Mouse (Mus musculus) c-Kit-positive CD71-positive TER-119-positive erythroid progenitor cells, embryonic 14.5 days (primary cell): Measurements from ENCODE around the gene Rack1.

Experiments
- DNase-seq: peaks from one replicate; pipeline ENCODE4 v3.0.0-alpha.2; 2013; ENCODE audit warnings: low spot score

Gene Rack1

GRCm38 (mm10) chr11:48795221-48795620 lies 4.9 kb upstream of the Rack1 start:
- no peak for DNase-seq

GRCm38 (mm10) chr11:48796290-48796689 lies 3.8 kb upstream of the Rack1 start:
- DNase-seq: no peak

GRCm38 (mm10) chr11:48797287-48797686 lies 2.8 kb upstream of the Rack1 start:
- no peak for DNase-seq

GRCm38 (mm10) chr11:48798308-48798707 lies 1.8 kb upstream of the Rack1 start:
- no peak for DNase-seq

GRCm38 (mm10) chr11:48798984-48799920 lies 880 bp upstream of the Rack1 start:
- DNase-seq: no peak

GRCm38 (mm10) chr11:48801831-48802772 lies 2.0 kb downstream of the Rack1 start:
- DNase-seq: no peak

- no peak for DNase-seq
These were observed 3.9 kb downstream of the Rack1 start for GRCm38 (mm10) chr11:48803988-48804387.

GRCm38 (mm10) chr11:48804922-48805321 lies 4.8 kb downstream of the Rack1 start:
- no peak for DNase-seq

GRCm38 (mm10) chr11:48806856-48807562 lies 6.9 kb downstream of the Rack1 start:
- no peak for DNase-seq

GRCm38 (mm10) chr11:48807563-48808303 lies 7.6 kb downstream of the Rack1 start:
- DNase-seq: no peak

GRCm38 (mm10) chr11:48808304-48808646 lies 8.1 kb downstream of the Rack1 start:
- no peak for DNase-seq

- DNase-seq: no peak
These were observed 8.8 kb downstream of the Rack1 start for GRCm38 (mm10) chr11:48808737-48809433.

GRCm38 (mm10) chr11:48809434-48809830 lies 9.3 kb downstream of the Rack1 start:
- no peak for DNase-seq

- no peak for DNase-seq
These were observed 10.0 kb downstream of the Rack1 start for GRCm38 (mm10) chr11:48810142-48810541.

- no peak for DNase-seq
These were observed 13.7 kb downstream of the Rack1 start for GRCm38 (mm10) chr11:48813782-48814181.

GRCm38 (mm10) chr11:48815851-48816250 lies 15.7 kb downstream of the Rack1 start:
- DNase-seq: no peak

- DNase-seq: no peak
These were observed 16.2 kb downstream of the Rack1 start for GRCm38 (mm10) chr11:48816281-48816781.

GRCm38 (mm10) chr11:48816800-48817665 lies 16.9 kb downstream of the Rack1 start, which contains the start of gene Trim41:
Gene Trim41 (minus strand): TSS chr11:48817353.
- DNase-seq: peak; percentile 98

- DNase-seq: no peak
These were observed 17.7 kb downstream of the Rack1 start for GRCm38 (mm10) chr11:48817794-48818193.
